ENCODE assay signal across 10 mouse cellular contexts in the genomic region with DNA sequence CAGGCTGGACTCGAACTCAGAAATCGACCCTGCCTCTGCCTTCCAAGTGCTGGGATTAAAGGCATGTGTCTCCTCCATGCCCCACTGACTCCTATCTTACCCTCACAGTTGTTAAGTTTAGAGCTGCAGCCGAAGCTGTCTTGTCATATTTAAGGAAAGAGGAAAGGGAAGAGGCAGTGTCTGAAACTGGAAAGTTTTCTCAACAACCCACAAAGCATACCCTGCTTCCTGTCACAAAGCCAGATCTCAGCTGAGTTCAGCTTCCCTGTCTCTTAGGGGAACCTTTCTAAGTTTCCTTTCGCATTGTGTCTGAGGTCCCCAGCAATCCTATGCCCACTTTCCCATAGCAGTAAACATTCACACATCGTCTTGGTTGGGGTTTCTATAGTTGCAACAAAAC. TPM values are rescaled to one million over a fixed set of nuclear protein-coding genes. Genes with fewer than 3 reads are reported as not detected.
A peak's percentile ranks its signal among the peaks of the same experiment; 100 is the strongest.
DNase-seq lines count a peak whose midpoint lies in the region; ATAC-seq and TF ChIP-seq lines count a peak whose summit lies in the region.
"Had no signal": no experiment of that assay in that cellular context is flagged by ENCODE, and none has a peak within 500 bp of the region (broad histone marks: within the 10 kb centered on the region; RNA-seq: fewer than 3 reads in every experiment).

No protein-coding gene starts in this region.

- no peak for TF ChIP-seq POLR2A in cerebellum, adult 2 months (IDR thresholded peaks at IDR 0.05; ENCODE audit: borderline replicate concordance, insufficient read depth, low read length)
- TF ChIP-seq POLR2A in kidney, adult 2 months (IDR thresholded peaks at IDR 0.05; ENCODE audit: low read depth, low read length), result no peak

- 84% methylated on average over 5 of the region's 5 CpGs for WGBS in cerebellum, adult 2 months
- WGBS in kidney, adult 2 months, result 57% methylated on average over 5 of the region's 5 CpGs
- 16% methylated on average over 5 of the region's 5 CpGs for WGBS in liver, embryonic 15.5 days (ENCODE audit: insufficient replicate concordance)

- no peaks in the 10 kb centered on the region for H3K27me3 ChIP-seq in cerebellum, adult 2 months (ENCODE audit: control insufficient read depth, insufficient read depth, low read length)
- no peaks in the 10 kb centered on the region for H3K27me3 ChIP-seq in kidney, adult 2 months (replicated peaks; ENCODE audit: control insufficient read depth, insufficient read depth, low read length)
- H3K27me3 ChIP-seq in liver, embryonic 15.5 days, result no peaks in the 10 kb centered on the region

- H3K4me1 ChIP-seq in cerebellum, adult 2 months (ENCODE audit: control insufficient read depth, insufficient read depth, low read length), result peaks cover 5% of the 10 kb centered on the region
- no peaks in the 10 kb centered on the region for H3K4me1 ChIP-seq in kidney, adult 2 months (ENCODE audit: control insufficient read depth, insufficient read depth, low read length)
- peaks cover 22% of the 10 kb centered on the region for H3K4me1 ChIP-seq in liver, embryonic 15.5 days (replicated peaks)

- H3K4me3 ChIP-seq in cerebellum, adult 2 months (replicated peaks; ENCODE audit: insufficient read depth, low read depth, low read length), result no peak overlapping the region
- H3K4me3 ChIP-seq in kidney, adult 2 months (ENCODE audit: insufficient read depth, low read depth, low read length), result no peak overlapping the region
- no peak overlapping the region for H3K4me3 ChIP-seq in liver, embryonic 15.5 days (replicated peaks)

- H3K27ac ChIP-seq in cerebellum, adult 2 months (ENCODE audit: insufficient read depth, low read length), result no peak overlapping the region
- no peak overlapping the region for H3K27ac ChIP-seq in kidney, adult 2 months (ENCODE audit: insufficient read depth, low read depth, low read length)
- peak overlapping the region; percentile 59 for H3K27ac ChIP-seq in liver, embryonic 15.5 days (replicated peaks)

- no peak for TF ChIP-seq CTCF in cerebellum, adult 2 months (IDR thresholded peaks at IDR 0.05; ENCODE audit: borderline replicate concordance, insufficient read depth, low read depth, low read length)
- TF ChIP-seq CTCF in kidney, adult 2 months (conservative IDR thresholded peaks at IDR 0.05; ENCODE audit: insufficient read depth, insufficient read length, low read depth, low read length), result no peak

- H3K4me2 ChIP-seq in liver, embryonic 15.5 days, result 0 out of 2 replicates have a peak overlapping the region, but pooled peaks have one; percentile 13

- ATAC-seq in liver, embryonic 15.5 days (ENCODE audit: insufficient read depth), result peak; percentile 14; the same call in 1 of the 2 replicates

- H3K9ac ChIP-seq in liver, embryonic 15.5 days, result no peak overlapping the region; the same call in 1 of the 2 replicates

- no peaks in the 10 kb centered on the region for H3K9me3 ChIP-seq in liver, embryonic 15.5 days (replicated peaks)

- peak; percentile 47 for DNase-seq in cerebellum, adult 9-10 months
- no peak for DNase-seq in cerebellum, adult 2 months
- peak; percentile 35 for DNase-seq in kidney, adult 2 months
- DNase-seq in kidney, postnatal 25 days, result no peak
- peak; percentile 86 for DNase-seq in 416B (ENCODE audit: low read depth)
- DNase-seq in kidney, postnatal 4 days, result no peak
- no peak for DNase-seq in left cerebral cortex, adult 8-10 months (ENCODE audit: low spot score in 2 of 2)
- DNase-seq: kidney, adult 18-20 months; spleen, adult 18-20 months had no signal

- no peaks in the 10 kb centered on the region for H3K36me3 ChIP-seq in kidney, adult 2 months (ENCODE audit: control insufficient read depth, insufficient read depth, low read length)
- no peaks in the 10 kb centered on the region for H3K36me3 ChIP-seq in liver, embryonic 15.5 days (replicated peaks)

RNA-seq across cellular contexts. Expression of a gene that starts 6.3 kb away (rescaled TPM):
- 82.1 and 89.7 TPM in 2 replicates for polyA plus RNA-seq in cerebellum, adult 2 months (2012; rRNA removed)
- polyA plus RNA-seq in kidney, adult 2 months (2012; rRNA removed), result 89.3 and 101 TPM in 2 replicates
- 24.6 and 25.4 TPM in 2 replicates for polyA plus RNA-seq in liver, embryonic 15.5 days (2015; fragmentation: Nextera tagmentation; extraction: Ambion mirVana)
- total RNA-seq in left cerebral cortex, adult 8-10 months (2022), result 100 to 1,000 TPM; 300 to 310 (median 302) TPM

RNA-seq across cellular contexts. Expression of a gene that starts 56.1 kb away (rescaled TPM):
- 131 and 133 TPM in 2 replicates for polyA plus RNA-seq in cerebellum, adult 2 months (2012; rRNA removed)
- polyA plus RNA-seq in kidney, adult 2 months (2012; rRNA removed), result 61.2 and 67.7 TPM in 2 replicates
- polyA plus RNA-seq in liver, embryonic 15.5 days (2015; fragmentation: Nextera tagmentation; extraction: Ambion mirVana), result 18.9 and 20.1 TPM in 2 replicates
- total RNA-seq in left cerebral cortex, adult 8-10 months (2022), result 100 to 1,000 TPM; 107 to 115 (median 111) TPM

Comparison
In these comparisons a context has a peak if more than half of its experiments do, and no peak if none do; other contexts are left out.
1. DNase-seq: peak in cerebellum, adult 9-10 months (single experiment), kidney, adult 2 months (single experiment) and 416B (single experiment); none in cerebellum, adult 2 months (0 of 2), kidney, postnatal 25 days (0 of 2), kidney, postnatal 4 days (0 of 2) and left cerebral cortex, adult 8-10 months (0 of 2).